Mouse (Mus musculus): Measurements from ENCODE around the gene Tmem212. TPM values are rescaled to one million over a fixed set of nuclear protein-coding genes. Genes with fewer than 3 reads are reported as not detected.

Gene Tmem212
- total and polyA plus RNA-seq, 2 experiments from 2014 or later = 4.3 to 4.7 TPM

DNA sequence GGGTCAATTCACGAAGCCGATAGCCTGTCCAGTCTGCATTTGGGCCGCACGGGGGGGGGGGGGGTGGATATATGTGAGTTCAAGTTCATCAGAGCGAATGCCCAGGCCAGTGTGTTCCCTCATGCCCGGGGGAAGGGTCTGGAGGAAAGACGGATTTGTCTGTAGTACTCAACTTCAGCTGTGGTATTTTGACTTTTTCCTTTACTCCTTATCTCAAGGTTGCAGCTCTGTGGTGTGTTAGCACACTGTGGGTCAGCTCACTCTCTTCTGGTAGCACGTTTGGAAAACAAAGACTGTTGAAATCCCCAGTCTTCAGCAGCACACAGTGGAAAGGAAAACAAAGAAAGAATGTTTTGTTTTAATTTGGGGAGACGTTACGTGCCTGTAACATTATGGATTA, 2.0 kb upstream of the Tmem212 start:
- DNase-seq = no peak
- 77% methylated on average over 10 of the region's 10 CpGs for WGBS
- no peak for ATAC-seq
- no peak overlapping the region for H3K9ac ChIP-seq
- no peak overlapping the region for H3K27ac ChIP-seq (ENCODE audit: low read depth, low read length)
- no peaks in the 10 kb centered on the region for H3K27me3 ChIP-seq (ENCODE audit: insufficient read depth, low read length)
- no peaks in the 10 kb centered on the region for H3K9me3 ChIP-seq (ENCODE audit: low read length)
- no peak overlapping the region for H3K4me3 ChIP-seq (ENCODE audit: low read depth, low read length)
- no peaks in the 10 kb centered on the region for H3K4me1 ChIP-seq (ENCODE audit: insufficient read depth)
- no peak overlapping the region for H3K4me2 ChIP-seq (ENCODE audit: low read depth)
- TF ChIP-seq CTCF (IDR thresholded peaks at IDR 0.05; ENCODE audit: low read depth) = no peak
- H3K36me3 ChIP-seq (ENCODE audit: insufficient read depth) = no peaks in the 10 kb centered on the region

GRCm38 (mm10) chr3:27886578-27886977, 9.6 kb downstream of the Tmem212 start:
- Histone ChIP-seq H3K4me1 (ENCODE audit: insufficient read depth) (no peaks in the 10 kb centered on the region), H3K27me3 (ENCODE audit: insufficient read depth, low read length) (no peaks in the 10 kb centered on the region), H3K9me3 (ENCODE audit: low read length) (no peaks in the 10 kb centered on the region), H3K36me3 (ENCODE audit: insufficient read depth) (no peaks in the 10 kb centered on the region), H3K27ac (ENCODE audit: low read depth, low read length) (no peak overlapping the region), H3K4me2 (ENCODE audit: low read depth) (no peak overlapping the region), H3K4me3 (ENCODE audit: low read depth, low read length) (no peak overlapping the region), H3K9ac (no peak overlapping the region)
- ATAC-seq (no peak), DNase-seq (no peak)
- WGBS = 80% methylated on average over 7 of the region's 7 CpGs
- no peak for TF ChIP-seq CTCF (IDR thresholded peaks at IDR 0.05; ENCODE audit: low read depth)

- Histone ChIP-seq H3K27ac (ENCODE audit: low read depth, low read length) (no peak overlapping the region), H3K36me3 (ENCODE audit: insufficient read depth) (no peaks in the 10 kb centered on the region), H3K4me2 (ENCODE audit: low read depth) (no peak overlapping the region), H3K4me3 (ENCODE audit: low read depth, low read length) (no peak overlapping the region), H3K27me3 (ENCODE audit: insufficient read depth, low read length) (no peaks in the 10 kb centered on the region), H3K4me1 (ENCODE audit: insufficient read depth) (no peaks in the 10 kb centered on the region), H3K9me3 (ENCODE audit: low read length) (no peaks in the 10 kb centered on the region), H3K9ac (no peak overlapping the region)
- 91% methylated on average over 6 of the region's 6 CpGs for WGBS
- TF ChIP-seq CTCF (IDR thresholded peaks at IDR 0.05; ENCODE audit: low read depth) = no peak
- ATAC-seq (no peak), DNase-seq (no peak)
Measured at GRCm38 (mm10) chr3:27885585-27885984, 10.6 kb downstream of the Tmem212 start.

DNA sequence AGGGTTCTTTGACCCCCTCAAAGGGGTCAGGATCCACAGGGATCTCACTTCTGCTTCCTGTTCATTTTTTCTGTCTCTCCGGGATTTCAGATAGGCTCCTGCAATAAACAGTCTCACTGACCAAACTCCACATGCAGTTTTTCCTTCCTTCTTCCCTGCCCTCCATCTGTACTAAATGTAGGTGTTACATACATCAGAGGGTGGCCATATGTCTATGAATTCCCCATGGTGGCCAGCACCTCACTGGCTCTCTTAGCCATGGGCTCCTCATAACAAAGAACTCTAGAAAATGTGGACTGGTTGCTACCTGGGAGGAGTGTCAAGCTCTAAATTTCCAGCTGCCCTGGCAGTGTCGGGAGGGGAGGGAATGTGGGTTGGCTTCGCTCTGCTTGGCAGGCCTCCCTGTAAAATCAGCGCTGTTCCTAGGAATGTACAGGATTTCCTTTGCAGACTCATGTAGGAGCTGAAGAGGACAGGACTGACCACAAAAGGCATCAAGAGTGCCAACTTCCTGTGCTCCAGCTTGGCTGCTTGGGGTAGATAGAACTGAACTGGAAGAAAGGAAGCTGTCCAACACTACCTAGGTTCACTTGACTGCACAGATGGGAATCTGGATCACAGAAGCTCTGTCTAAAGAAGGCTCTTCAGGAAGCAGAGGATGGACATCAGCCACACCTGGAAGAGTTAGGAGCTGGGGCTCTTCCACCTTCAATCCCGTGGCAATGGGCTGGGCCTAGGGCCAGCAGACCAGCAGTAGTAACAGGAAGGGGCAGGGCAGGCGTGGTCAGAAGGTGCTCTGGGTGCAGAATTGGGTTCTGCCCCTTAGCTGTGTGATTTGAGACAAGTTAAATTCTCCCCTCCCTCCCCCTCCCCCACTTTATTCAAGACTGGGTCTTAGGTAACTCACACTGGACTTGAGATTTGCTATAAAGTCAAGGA, 14.0 kb downstream of the Tmem212 start:
- ATAC-seq (no peak), DNase-seq (no peak)
- H3K9me3 ChIP-seq (ENCODE audit: low read length) = no peaks in the 10 kb centered on the region
- no peak overlapping the region for H3K9ac ChIP-seq
- H3K27me3 ChIP-seq (ENCODE audit: insufficient read depth, low read length) = no peaks in the 10 kb centered on the region
- no peak overlapping the region for H3K4me3 ChIP-seq (ENCODE audit: low read depth, low read length)
- no peak overlapping the region for H3K27ac ChIP-seq (ENCODE audit: low read depth, low read length)
- H3K36me3 ChIP-seq (ENCODE audit: insufficient read depth) = no peaks in the 10 kb centered on the region
- no peak for TF ChIP-seq CTCF (IDR thresholded peaks at IDR 0.05; ENCODE audit: low read depth)
- H3K4me2 ChIP-seq (ENCODE audit: low read depth) = no peak overlapping the region
- no peaks in the 10 kb centered on the region for H3K4me1 ChIP-seq (ENCODE audit: insufficient read depth)
- 79% methylated on average over 6 of the region's 6 CpGs for WGBS

DNA sequence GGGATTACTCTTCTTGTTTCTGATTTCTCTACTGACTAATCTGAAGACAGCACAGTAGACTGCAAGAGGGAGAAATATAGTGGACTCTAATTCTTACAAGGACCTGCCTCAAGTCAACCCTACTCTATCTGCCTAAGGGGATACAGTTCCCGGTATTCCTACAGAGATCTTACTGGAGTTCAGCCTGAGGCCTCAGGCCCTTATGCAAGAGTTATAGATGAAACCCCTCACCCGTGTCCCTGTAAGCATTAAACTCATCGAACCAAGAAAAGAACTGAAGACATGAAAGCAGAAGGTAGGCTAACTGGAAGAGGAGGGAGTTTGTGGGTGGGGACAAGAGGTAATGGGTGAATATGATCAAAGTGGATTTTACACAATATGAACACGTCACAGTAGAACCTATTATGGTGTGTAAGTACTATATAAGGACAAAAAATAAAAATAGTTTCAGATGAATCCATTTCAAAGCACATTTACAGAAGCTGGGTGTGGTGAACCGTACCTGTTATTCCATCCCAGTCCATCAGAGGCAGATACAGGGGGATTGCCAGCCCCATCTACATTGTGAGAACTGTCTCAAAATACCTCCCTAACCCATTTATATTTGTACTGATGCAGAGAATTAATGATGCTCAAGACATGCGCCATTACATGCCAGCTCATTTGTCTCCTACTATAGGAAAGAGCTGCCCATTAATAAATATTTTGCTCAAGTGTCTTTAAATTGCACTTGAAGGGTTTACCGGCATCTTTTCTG, 17.1 kb downstream of the Tmem212 start:
- ATAC-seq (no peak), DNase-seq (no peak)
- WGBS = 83% methylated on average over 7 of the region's 7 CpGs
- Histone ChIP-seq H3K27me3 (ENCODE audit: insufficient read depth, low read length) (no peaks in the 10 kb centered on the region), H3K27ac (ENCODE audit: low read depth, low read length) (no peak overlapping the region), H3K4me1 (ENCODE audit: insufficient read depth) (no peaks in the 10 kb centered on the region), H3K36me3 (ENCODE audit: insufficient read depth) (no peaks in the 10 kb centered on the region), H3K9ac (no peak overlapping the region), H3K9me3 (ENCODE audit: low read length) (no peaks in the 10 kb centered on the region), H3K4me2 (ENCODE audit: low read depth) (no peak overlapping the region), H3K4me3 (ENCODE audit: low read depth, low read length) (no peak overlapping the region)
- no peak for TF ChIP-seq CTCF (IDR thresholded peaks at IDR 0.05; ENCODE audit: low read depth)

- TF ChIP-seq CTCF (IDR thresholded peaks at IDR 0.05; ENCODE audit: low read depth) = no peak
- Histone ChIP-seq H3K4me1 (ENCODE audit: insufficient read depth) (no peaks in the 10 kb centered on the region), H3K9ac (no peak overlapping the region), H3K27me3 (ENCODE audit: insufficient read depth, low read length) (no peaks in the 10 kb centered on the region), H3K4me2 (ENCODE audit: low read depth) (no peak overlapping the region), H3K36me3 (ENCODE audit: insufficient read depth) (no peaks in the 10 kb centered on the region), H3K9me3 (ENCODE audit: low read length) (no peaks in the 10 kb centered on the region), H3K4me3 (ENCODE audit: low read depth, low read length) (no peak overlapping the region), H3K27ac (ENCODE audit: low read depth, low read length) (no peak overlapping the region)
- WGBS = 58% methylated on average over 9 of the region's 9 CpGs
- DNase-seq = peak; percentile 57
- ATAC-seq = peak; percentile 92
Measured at GRCm38 (mm10) chr3:27873268-27874073, 22.7 kb downstream of the Tmem212 start.

Data from forebrain, postnatal 0 days (tissue).